Mouse (Mus musculus): ENCODE results near the gene Obscn. TPM values are rescaled to one million over a fixed set of nuclear protein-coding genes. Genes with fewer than 3 reads are reported as not detected.

The Obscn gene
- total and polyA plus RNA-seq, 3 experiments, result 0.08 to 0.54 TPM; not detected in 1

- Histone ChIP-seq H3K27me3 (ENCODE audit: control insufficient read depth in 1 of 2, insufficient read depth in 2 of 2, low read length in 2 of 2) (peaks cover 2 to 5% of the 10 kb centered on the region in 2 experiments; a peak in 3 of 4 replicates), H3K79me2 (ENCODE audit: control insufficient read depth, insufficient read depth, low read length, poor library complexity) (no peaks in the 10 kb centered on the region), H3K4me3 (ENCODE audit: control insufficient read depth in 1 of 2, insufficient read depth in 1 of 2, low read depth in 2 of 2, low read length in 2 of 2) (no peak overlapping the region), H3K36me3 (ENCODE audit: control insufficient read depth in 1 of 2, insufficient read depth in 2 of 2, low read length in 2 of 2) (no peaks in the 10 kb centered on the region), H3K9me3 (replicated peaks; ENCODE audit: insufficient read depth, low read length) (no peaks in the 10 kb centered on the region), H3K9ac (ENCODE audit: control insufficient read depth, low read depth, low read length, poor library complexity, severe bottlenecking) (no peak overlapping the region), H3K4me1 (ENCODE audit: control insufficient read depth in 1 of 2, insufficient read depth in 2 of 2, low read length in 2 of 2) (no peaks in the 10 kb centered on the region), H3K27ac (ENCODE audit: control insufficient read depth, low read depth, low read length) (no peak overlapping the region)
- no peak for DNase-seq (ENCODE audit: low read depth, low spot score)
- TF ChIP-seq CTCF (IDR thresholded peaks at IDR 0.05 in 2 of 3, conservative IDR thresholded peaks at IDR 0.05 in 1 of 3; ENCODE audit: control insufficient read depth in 1 of 3, insufficient read depth in 1 of 3, low read depth in 2 of 3, low read length in 3 of 3, poor library complexity in 1 of 3, severe bottlenecking in 1 of 3) (no peak), CHD2 (IDR thresholded peaks at IDR 0.05; ENCODE audit: low read length) (no peak), E2F4 (IDR thresholded peaks at IDR 0.05; ENCODE audit: borderline replicate concordance, low read depth, low read length) (no peak), MYB (IDR thresholded peaks at IDR 0.05; ENCODE audit: low read depth, low read length) (no peak), RAD21 (IDR thresholded peaks at IDR 0.05; ENCODE audit: low read depth, low read length) (no peak), MXI1 (IDR thresholded peaks at IDR 0.05; ENCODE audit: low read depth, low read length) (no peak), ZKSCAN1 (IDR thresholded peaks at IDR 0.05; ENCODE audit: low read depth, low read length) (no peak), ZNF384 (IDR thresholded peaks at IDR 0.05; ENCODE audit: low read depth, low read length) (no peak), UBTF (IDR thresholded peaks at IDR 0.05; ENCODE audit: borderline replicate concordance, insufficient read depth, low read depth, low read length) (no peak), NELFE (IDR thresholded peaks at IDR 0.05; ENCODE audit: low read depth, low read length) (no peak), POLR2AphosphoS2 (IDR thresholded peaks at IDR 0.05; ENCODE audit: low read length) (no peak), POLR2A (IDR thresholded peaks at IDR 0.05; ENCODE audit: control insufficient read depth in 1 of 2, insufficient read depth in 1 of 2, low read depth in 1 of 2, low read length in 2 of 2, poor library complexity in 1 of 2) (no peak), ZMIZ1 (IDR thresholded peaks at IDR 0.05; ENCODE audit: low read depth, low read length) (no peak), CHD1 (IDR thresholded peaks at IDR 0.05; ENCODE audit: low read depth, low read length) (no peak), NRF1 (IDR thresholded peaks at IDR 0.05; ENCODE audit: insufficient read depth, low read depth, low read length, poor library complexity, severe bottlenecking) (no peak), MEF2A (IDR thresholded peaks at IDR 0.05; ENCODE audit: extremely low read depth, insufficient replicate concordance, low read depth, low read length, poor library complexity, severe bottlenecking) (no peak), SIN3A (IDR thresholded peaks at IDR 0.05; ENCODE audit: low read length) (no peak), SMC3 (IDR thresholded peaks at IDR 0.05; ENCODE audit: low read depth, low read length) (no peak), USF1 (IDR thresholded peaks at IDR 0.05; ENCODE audit: low read depth, low read length) (no peak), GABPA (IDR thresholded peaks at IDR 0.05; ENCODE audit: low read depth, low read length) (no peak)
These were observed 91.4 kb downstream of the Obscn start for GRCm38 (mm10) chr11:59044703-59045330.

DNA sequence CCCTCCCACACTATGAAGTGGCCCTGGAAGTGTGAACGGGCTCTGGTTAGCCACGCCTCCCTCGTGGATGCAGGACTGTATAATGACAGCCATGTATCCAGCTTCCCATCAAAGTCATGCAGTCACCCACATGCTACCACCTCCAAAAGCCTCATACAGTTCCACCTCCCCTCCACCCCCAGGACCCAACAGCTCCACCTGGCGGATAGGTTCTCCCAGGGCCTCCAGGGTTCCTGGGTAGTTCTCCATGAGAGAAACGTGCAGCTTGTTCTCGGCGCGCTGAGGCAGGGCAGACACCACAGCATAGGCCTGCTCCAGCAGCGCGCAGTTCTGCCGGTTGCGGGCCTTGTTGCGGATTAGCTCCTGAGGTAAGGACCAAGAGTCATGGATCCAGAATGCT, 107.2 kb downstream of the Obscn start:
- Histone ChIP-seq H3K79me2 (ENCODE audit: control insufficient read depth, insufficient read depth, low read length, poor library complexity) (no peaks in the 10 kb centered on the region), H3K4me1 (ENCODE audit: control insufficient read depth in 1 of 2, insufficient read depth in 2 of 2, low read length in 2 of 2) (no peaks in the 10 kb centered on the region), H3K9me3 (replicated peaks; ENCODE audit: insufficient read depth, low read length) (no peaks in the 10 kb centered on the region), H3K27ac (ENCODE audit: control insufficient read depth, low read depth, low read length) (no peak overlapping the region), H3K36me3 (ENCODE audit: control insufficient read depth in 1 of 2, insufficient read depth in 2 of 2, low read length in 2 of 2) (no peaks in the 10 kb centered on the region), H3K27me3 (ENCODE audit: control insufficient read depth in 1 of 2, insufficient read depth in 2 of 2, low read length in 2 of 2) (no peaks in the 10 kb centered on the region), H3K4me3 (ENCODE audit: control insufficient read depth in 1 of 2, insufficient read depth in 1 of 2, low read depth in 2 of 2, low read length in 2 of 2) (no peak overlapping the region), H3K9ac (ENCODE audit: control insufficient read depth, low read depth, low read length, poor library complexity, severe bottlenecking) (no peak overlapping the region)
- TF ChIP-seq KAT2A (conservative IDR thresholded peaks at IDR 0.05; ENCODE audit: low read depth, low read length), result no peak
- no peak for TF ChIP-seq MXI1 (IDR thresholded peaks at IDR 0.05; ENCODE audit: low read depth, low read length)
- peak in 2 of 3 experiments; percentile 17 to 24; a peak in 2 of 6 replicates for TF ChIP-seq CTCF (IDR thresholded peaks at IDR 0.05 in 2 of 3, conservative IDR thresholded peaks at IDR 0.05 in 1 of 3; ENCODE audit: control insufficient read depth in 1 of 3, insufficient read depth in 1 of 3, low read depth in 2 of 3, low read length in 3 of 3, poor library complexity in 1 of 3, severe bottlenecking in 1 of 3)
- peak; percentile 37; the same call in 1 of the 2 replicates for TF ChIP-seq SMC3 (IDR thresholded peaks at IDR 0.05; ENCODE audit: low read depth, low read length)
- peak; percentile 8 for DNase-seq (ENCODE audit: low read depth, low spot score)

Data from MEL (cell line).